Mouse (Mus musculus) ES-CJ7 (cell line): ENCODE measurements around the gene Plcd3.

ENCODE experiments used
- DNase-seq: peaks from one replicate; pipeline ENCODE4 v3.0.0; 2011; ENCODE audit warnings: low read depth, low spot score

Gene Plcd3

GRCm38 (mm10) chr11:103117591-103118009 is 16.1 kb upstream of the Plcd3 start:
- DNase-seq, result peak; percentile 27

GRCm38 (mm10) chr11:103116959-103117590 is 15.6 kb upstream of the Plcd3 start:
- DNase-seq, result peak; percentile 41

GRCm38 (mm10) chr11:103116008-103116818 is 14.8 kb upstream of the Plcd3 start, which contains the start of gene Hexim1:
Hexim1 (plus strand) TSS chr11:103116231.
- DNase-seq, result peak; percentile 100

GRCm38 (mm10) chr11:103115163-103116007 is 13.9 kb upstream of the Plcd3 start:
- DNase-seq, result peak; percentile 92

- DNase-seq, result peak; percentile 85
Measured at GRCm38 (mm10) chr11:103114270-103114943, 12.9 kb upstream of the Plcd3 start.

GRCm38 (mm10) chr11:103113771-103114170 is 12.3 kb upstream of the Plcd3 start:
- DNase-seq, result no peak

- DNase-seq, result no peak
Measured at GRCm38 (mm10) chr11:103113005-103113404, 11.5 kb upstream of the Plcd3 start.

- DNase-seq, result peak; percentile 79
Measured at GRCm38 (mm10) chr11:103112552-103112912, 11.1 kb upstream of the Plcd3 start.

GRCm38 (mm10) chr11:103111881-103112551 is 10.6 kb upstream of the Plcd3 start:
- DNase-seq, result peak; percentile 93

GRCm38 (mm10) chr11:103111301-103111700 is 9.8 kb upstream of the Plcd3 start:
- DNase-seq, result no peak

- DNase-seq, result peak; percentile 88
Measured at GRCm38 (mm10) chr11:103106386-103106785, 4.9 kb upstream of the Plcd3 start.

- no peak for DNase-seq
Measured at GRCm38 (mm10) chr11:103105810-103106209, 4.4 kb upstream of the Plcd3 start.

- no peak for DNase-seq
Measured at GRCm38 (mm10) chr11:103105180-103105725, 3.8 kb upstream of the Plcd3 start.

GRCm38 (mm10) chr11:103104469-103104868 is 3.0 kb upstream of the Plcd3 start:
- no peak for DNase-seq

GRCm38 (mm10) chr11:103103621-103104020 is 2.2 kb upstream of the Plcd3 start:
- no peak for DNase-seq

- peak; percentile 96 for DNase-seq
Measured at GRCm38 (mm10) chr11:103102725-103103349, 1.4 kb upstream of the Plcd3 start.

- peak; percentile 62 for DNase-seq
Measured at GRCm38 (mm10) chr11:103101866-103102501, 526 bp upstream of the Plcd3 start.

GRCm38 (mm10) chr11:103100361-103100760 is 1.1 kb downstream of the Plcd3 start:
- DNase-seq, result no peak

- DNase-seq, result no peak
Measured at GRCm38 (mm10) chr11:103099352-103099940, 2.0 kb downstream of the Plcd3 start.
